Mouse (Mus musculus): ENCODE results near the gene Cnot2. TPM values are rescaled to one million over a fixed set of nuclear protein-coding genes. Genes with fewer than 3 reads are reported as not detected.
"Not testable (repeated sequence)": the region's sequence is repeated elsewhere in the genome, so short reads cannot be mapped to it uniquely, and the experiment has no call there.

Cnot2 gene
- total RNA-seq (2017) = 191 and 211 TPM in 2 replicates

GRCm38 (mm10) chr10:116581369-116581718 is at the start of gene Cnot2:
Gene Cnot2 (minus strand): TSS chr10:116581511.
- ATAC-seq (ENCODE audit: extremely low read depth, insufficient number of reproducible peaks, low FRiP score, poor library complexity, severe bottlenecking) = peak; percentile 80

- ATAC-seq (ENCODE audit: extremely low read depth, insufficient number of reproducible peaks, low FRiP score, poor library complexity, severe bottlenecking) = no peak
These were observed 47.6 kb upstream of the Cnot2 start for GRCm38 (mm10) chr10:116628926-116629325.

- no peak for ATAC-seq (ENCODE audit: extremely low read depth, insufficient number of reproducible peaks, low FRiP score, poor library complexity, severe bottlenecking)
These were observed 44.7 kb upstream of the Cnot2 start for GRCm38 (mm10) chr10:116626009-116626408.

DNA sequence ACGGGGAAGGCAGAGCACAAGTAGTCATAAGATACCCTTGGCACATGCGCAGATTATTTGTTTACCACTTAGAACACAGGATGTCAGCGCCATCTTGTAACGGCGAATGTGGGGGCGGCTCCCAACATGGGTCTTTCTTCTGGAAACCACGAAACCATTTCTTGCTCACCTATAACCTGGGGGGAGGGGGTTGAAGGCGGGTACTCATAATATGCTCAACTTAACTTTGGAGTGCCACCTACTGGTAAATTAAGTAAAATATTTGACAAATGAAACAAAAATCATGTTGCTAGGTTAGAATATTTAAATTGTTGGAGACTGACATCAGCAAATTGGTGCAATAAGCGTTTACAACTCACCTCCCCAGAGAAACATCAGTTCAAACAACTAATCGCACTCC is 31.9 kb upstream of the Cnot2 start:
- not testable (repeated sequence) for ATAC-seq (ENCODE audit: extremely low read depth, insufficient number of reproducible peaks, low FRiP score, poor library complexity, severe bottlenecking)

- ATAC-seq (ENCODE audit: extremely low read depth, insufficient number of reproducible peaks, low FRiP score, poor library complexity, severe bottlenecking) = no peak
These were observed 23.5 kb upstream of the Cnot2 start for GRCm38 (mm10) chr10:116604905-116605162.

- no peak for ATAC-seq (ENCODE audit: extremely low read depth, insufficient number of reproducible peaks, low FRiP score, poor library complexity, severe bottlenecking)
These were observed 23.0 kb upstream of the Cnot2 start for GRCm38 (mm10) chr10:116604081-116604904.

DNA sequence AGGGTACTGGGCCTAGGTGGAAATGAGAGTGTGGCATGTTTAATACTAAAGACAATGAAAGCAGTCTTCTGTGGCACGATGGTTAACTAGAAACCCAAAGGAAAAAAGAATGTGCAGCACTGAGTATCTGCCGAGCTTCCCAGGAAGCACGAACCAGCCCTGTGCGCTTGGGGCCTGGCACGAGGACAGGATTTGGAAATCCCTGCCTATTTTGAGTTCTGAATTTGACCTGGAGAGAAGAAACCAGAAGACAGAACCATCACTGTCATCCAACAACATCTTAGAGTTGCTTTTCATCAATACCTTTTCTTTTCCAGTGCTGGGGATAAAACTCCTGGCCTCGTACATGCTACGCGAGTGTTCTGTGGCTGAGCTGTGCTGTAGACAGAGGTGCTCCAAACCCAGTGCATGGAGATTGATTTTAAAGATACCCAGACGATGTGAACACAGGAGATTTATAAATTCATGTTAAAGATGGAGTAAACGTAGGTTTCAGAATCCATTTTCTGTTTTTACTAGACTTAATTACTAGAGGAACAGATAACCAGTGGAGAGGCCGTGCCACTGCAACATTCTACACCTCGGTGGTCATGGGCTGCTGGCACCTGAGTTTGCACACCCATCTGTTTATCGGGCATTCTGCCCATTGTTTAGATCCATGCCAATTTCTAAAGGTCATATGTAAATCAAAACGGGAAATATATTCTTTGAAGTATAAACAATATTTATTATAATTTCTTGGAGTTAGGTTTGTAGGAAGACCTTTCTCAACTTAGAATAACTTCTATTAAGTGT is 17.9 kb upstream of the Cnot2 start:
- ATAC-seq (ENCODE audit: extremely low read depth, insufficient number of reproducible peaks, low FRiP score, poor library complexity, severe bottlenecking) = no peak

- peak; percentile 32; the same call in 1 of the 2 replicates for ATAC-seq (ENCODE audit: extremely low read depth, insufficient number of reproducible peaks, low FRiP score, poor library complexity, severe bottlenecking)
These were observed 1.4 kb upstream of the Cnot2 start for GRCm38 (mm10) chr10:116582738-116583137.

GRCm38 (mm10) chr10:116581719-116582481 is 589 bp upstream of the Cnot2 start:
- ATAC-seq (ENCODE audit: extremely low read depth, insufficient number of reproducible peaks, low FRiP score, poor library complexity, severe bottlenecking) = peak; percentile 45

- ATAC-seq (ENCODE audit: extremely low read depth, insufficient number of reproducible peaks, low FRiP score, poor library complexity, severe bottlenecking) = peak; percentile 1; the same call in 1 of the 2 replicates
These were observed 536 bp downstream of the Cnot2 start for GRCm38 (mm10) chr10:116580591-116581358.

DNA sequence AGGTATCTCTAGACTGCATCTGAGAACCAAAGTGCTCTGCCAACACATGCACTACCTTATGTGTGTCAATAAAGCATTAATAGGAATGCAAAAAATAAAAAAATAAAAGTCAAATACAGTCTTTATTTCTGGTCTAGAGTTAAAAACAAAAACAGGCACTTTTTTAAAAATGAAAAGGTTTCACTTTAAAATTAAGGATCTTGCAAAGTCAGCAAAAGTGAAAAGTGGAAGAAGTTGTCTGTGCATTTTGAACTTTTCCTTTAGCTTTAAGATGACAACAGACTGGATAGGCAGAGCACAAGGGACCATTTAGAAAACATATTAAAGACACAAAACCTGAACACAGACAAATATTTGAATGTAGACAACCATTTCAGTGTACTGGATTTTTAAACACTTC is 1.8 kb downstream of the Cnot2 start:
- no peak for ATAC-seq (ENCODE audit: extremely low read depth, insufficient number of reproducible peaks, low FRiP score, poor library complexity, severe bottlenecking)

DNA sequence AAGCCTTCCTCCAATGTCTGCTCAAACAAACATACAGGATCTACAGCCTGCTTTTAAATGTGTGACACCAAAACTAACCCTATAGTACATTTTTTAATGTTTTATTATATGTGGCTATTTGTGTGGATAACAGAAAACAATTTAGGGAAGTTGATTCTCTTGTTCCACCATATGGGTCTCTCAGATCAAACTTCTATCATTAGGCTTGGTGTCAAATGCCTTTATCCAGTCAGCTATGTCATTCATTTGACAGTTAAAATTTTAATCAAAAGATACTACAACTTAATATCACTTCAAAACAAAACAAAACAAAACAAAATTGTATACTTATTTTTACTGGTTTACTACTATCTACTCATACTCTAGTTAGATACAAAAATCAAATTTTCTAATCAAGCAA is 2.9 kb downstream of the Cnot2 start:
- no peak for ATAC-seq (ENCODE audit: extremely low read depth, insufficient number of reproducible peaks, low FRiP score, poor library complexity, severe bottlenecking)

DNA sequence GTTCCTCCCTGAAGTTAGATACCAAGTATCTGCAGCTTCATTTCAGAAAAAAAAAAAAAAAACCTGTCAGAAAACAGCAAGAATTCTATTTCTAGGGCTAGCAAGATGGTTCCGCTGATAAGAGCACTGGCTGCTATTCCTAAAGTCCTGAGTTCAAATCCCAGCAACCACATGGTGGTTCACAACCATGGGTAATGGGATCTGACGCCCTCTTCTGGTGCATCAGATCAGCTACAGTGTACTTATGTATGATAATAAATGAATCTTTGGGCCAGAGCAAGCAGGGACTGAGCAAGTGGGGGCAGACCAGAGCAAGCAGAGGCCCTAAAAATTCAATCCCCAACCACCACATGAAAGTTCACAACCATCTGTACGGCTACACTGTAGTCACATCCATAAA is 4.1 kb downstream of the Cnot2 start:
- ATAC-seq (ENCODE audit: extremely low read depth, insufficient number of reproducible peaks, low FRiP score, poor library complexity, severe bottlenecking) = no peak

DNA sequence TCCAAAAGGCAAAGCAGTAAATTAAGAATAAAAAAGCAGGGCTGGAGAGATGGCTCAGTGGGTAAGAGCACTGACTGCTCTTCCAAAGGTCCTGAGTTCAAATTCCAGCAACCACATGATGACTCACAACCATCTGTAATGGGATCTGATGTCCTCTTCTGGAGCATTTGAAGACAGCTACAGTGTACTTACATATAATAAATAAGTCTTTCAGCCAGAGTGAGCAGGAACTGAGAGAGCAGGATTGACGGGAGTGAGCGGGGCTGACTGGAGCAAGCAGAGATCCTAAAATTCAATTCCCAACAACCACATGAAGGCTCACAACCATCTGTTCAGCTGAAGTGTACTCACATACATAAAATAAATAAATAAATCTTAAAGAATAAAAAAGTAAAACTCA is 5.2 kb downstream of the Cnot2 start:
- ATAC-seq (ENCODE audit: extremely low read depth, insufficient number of reproducible peaks, low FRiP score, poor library complexity, severe bottlenecking) = not testable (repeated sequence)

DNA sequence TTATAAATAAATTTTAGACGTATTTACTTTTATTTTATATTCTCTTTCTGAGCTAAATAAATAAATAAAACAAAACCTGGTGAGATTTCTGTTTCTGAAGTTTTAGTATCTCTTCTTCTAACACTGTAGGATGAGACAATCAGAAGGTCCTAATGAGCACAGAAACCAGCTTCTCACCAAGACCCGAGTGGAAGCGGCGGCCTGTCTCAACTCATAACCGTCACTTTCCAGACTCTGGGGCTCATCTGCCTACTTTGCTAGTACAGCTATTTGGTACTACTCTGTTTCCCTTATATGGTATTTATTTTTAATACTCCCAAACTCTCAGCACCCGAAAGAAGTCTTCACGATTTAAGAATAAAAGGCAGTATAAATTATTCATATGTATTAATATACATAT is 10.8 kb downstream of the Cnot2 start:
- no peak for ATAC-seq (ENCODE audit: extremely low read depth, insufficient number of reproducible peaks, low FRiP score, poor library complexity, severe bottlenecking)

- peak; percentile 62; the same call in 1 of the 2 replicates for ATAC-seq (ENCODE audit: extremely low read depth, insufficient number of reproducible peaks, low FRiP score, poor library complexity, severe bottlenecking)
These were observed 12.8 kb downstream of the Cnot2 start for GRCm38 (mm10) chr10:116568539-116568938.

DNA sequence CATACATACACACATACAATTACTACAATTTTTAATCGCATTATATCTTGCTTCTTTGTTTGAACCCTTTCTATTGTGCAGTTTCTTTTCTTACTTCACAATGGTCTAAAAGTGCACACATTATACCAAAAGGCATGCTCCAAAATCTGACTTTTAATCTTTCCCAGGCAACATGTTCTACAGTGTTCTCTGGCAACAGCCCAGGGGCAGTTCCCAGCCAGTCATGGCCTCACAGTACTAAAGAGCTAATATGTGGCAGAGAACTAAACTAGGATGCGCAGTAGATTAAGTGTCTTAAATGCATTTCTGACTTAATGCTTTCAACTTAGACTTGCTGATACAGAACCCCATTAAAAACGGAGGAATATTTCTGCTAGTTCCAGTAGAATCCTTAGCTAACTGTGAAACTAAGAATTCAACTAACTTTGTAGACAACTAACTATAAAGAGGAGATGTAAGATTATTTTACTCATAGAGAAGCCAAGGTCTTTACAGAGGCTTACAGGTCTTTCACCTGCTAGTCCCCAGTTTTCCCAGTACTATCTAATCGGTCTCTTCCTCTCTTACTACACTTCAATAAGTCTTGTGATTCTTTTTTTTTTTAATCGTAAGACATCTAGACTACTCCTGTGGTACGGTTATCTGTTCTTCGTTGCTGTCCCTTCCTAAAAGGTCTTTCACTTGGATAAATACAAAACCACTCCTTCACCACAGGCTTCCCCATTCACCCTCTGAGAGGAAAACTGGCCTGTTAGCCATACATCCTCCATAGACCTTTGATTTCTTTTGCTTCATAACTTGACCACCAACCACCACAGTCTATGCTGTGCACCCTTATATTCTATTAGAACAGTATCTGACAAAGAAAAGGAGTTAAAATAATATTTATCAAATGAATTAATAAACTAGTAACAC is 13.6 kb downstream of the Cnot2 start:
- no peak for ATAC-seq (ENCODE audit: extremely low read depth, insufficient number of reproducible peaks, low FRiP score, poor library complexity, severe bottlenecking)

GRCm38 (mm10) chr10:116566492-116566891 is 14.8 kb downstream of the Cnot2 start:
- ATAC-seq (ENCODE audit: extremely low read depth, insufficient number of reproducible peaks, low FRiP score, poor library complexity, severe bottlenecking) = not testable (repeated sequence)

Measured in neutrophil, adult 5-6 weeks (primary cell).